Mouse (Mus musculus): ENCODE data around the gene Styk1. TPM values are rescaled to one million over a fixed set of nuclear protein-coding genes. Genes with fewer than 3 reads are reported as not detected.
A peak's percentile ranks its signal among the peaks of the same experiment; 100 is the strongest.

Gene Styk1
- total RNA-seq, 2 experiments from 2014 or later, result 0.14 to 0.25 TPM

- intact Hi-C loops (cut with DNase I), result no loop called here
- no peak for DNase-seq (ENCODE audit: low spot score in 2 of 2)
These were observed 19.8 kb upstream of the Styk1 start for GRCm38 (mm10) chr6:131373160-131373559.

GRCm38 (mm10) chr6:131370767-131371166 lies 17.4 kb upstream of the Styk1 start:
- intact Hi-C loops (cut with DNase I), result no loop called here
- no peak for DNase-seq (ENCODE audit: low spot score in 2 of 2)

DNA sequence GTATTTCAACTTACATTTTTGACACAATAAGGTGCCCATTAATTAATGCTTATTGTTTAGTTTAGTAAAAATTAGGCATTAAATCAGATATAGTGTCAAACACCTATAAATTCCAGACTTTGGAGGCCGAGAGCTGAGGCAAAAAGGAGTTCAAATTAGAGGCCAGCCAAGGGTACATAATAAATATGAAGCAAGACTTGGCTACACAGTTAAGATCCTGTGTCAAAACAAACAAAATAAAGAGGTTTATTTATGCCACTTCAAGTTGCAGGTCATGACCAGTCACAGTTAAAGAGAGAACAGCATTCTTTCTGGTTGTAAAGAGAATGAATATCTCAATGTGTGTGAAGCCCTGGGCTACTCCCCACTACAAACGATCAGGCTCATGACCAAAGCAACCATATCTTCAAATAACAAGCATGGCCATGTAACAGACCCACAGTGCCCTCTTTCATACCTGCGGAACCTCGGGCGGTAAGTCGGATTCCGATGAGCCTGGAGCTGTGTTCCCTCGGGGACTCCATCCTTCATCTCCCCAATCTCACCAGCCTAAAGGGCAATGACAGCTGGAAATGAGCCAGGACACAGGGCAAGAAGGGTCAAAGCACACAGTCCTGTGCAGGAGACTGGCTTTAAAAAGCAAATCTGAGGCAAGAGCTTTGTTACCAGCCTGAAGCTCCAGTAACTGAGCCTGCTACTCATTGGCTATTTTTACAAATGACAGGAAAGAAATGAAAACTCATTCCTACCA lies 16.6 kb upstream of the Styk1 start:
- intact Hi-C loops (cut with DNase I), result loop anchor here (5.0 kb wide), 1 partner anchor 78 kb away; the partner anchor contains the start of gene Magohb

DNA sequence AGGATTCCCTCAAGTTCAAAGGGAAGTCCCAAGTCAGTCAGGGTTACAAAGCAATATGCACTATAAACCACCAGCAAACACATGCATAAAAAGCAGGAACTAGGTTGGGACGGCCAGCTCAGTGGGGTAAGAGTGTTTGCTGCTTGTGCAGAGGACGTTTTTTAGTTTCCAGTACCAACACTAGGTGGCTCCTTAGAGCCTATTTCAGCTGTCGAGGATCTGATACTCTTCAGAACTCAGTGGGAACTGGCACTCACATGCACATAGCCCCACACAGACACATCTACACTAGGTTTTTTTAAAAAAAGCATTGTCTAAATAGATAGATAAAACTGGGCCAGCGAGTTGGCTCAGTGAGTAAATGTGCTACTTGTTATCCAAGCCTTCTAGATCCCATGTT lies 13.7 kb upstream of the Styk1 start:
- intact Hi-C loops (cut with DNase I), result loop anchor here (1.0 to 5.0 kb wide), 2 partner anchors 54 to 75 kb away; partner anchors contain the start of gene Magohb
- DNase-seq (ENCODE audit: low spot score in 2 of 2), result peak; percentile 45 to 71

More for the DNA sequence above, 16.6 kb upstream of the Styk1 start:
- DNase-seq (ENCODE audit: low spot score in 2 of 2), result no peak

- intact Hi-C loops (cut with DNase I), result no loop called here
- DNase-seq (ENCODE audit: low spot score in 2 of 2), result no peak
These were observed 11.0 kb upstream of the Styk1 start for GRCm38 (mm10) chr6:131364353-131364752.

- intact Hi-C loops (cut with DNase I), result no loop called here
- no peak for DNase-seq (ENCODE audit: low spot score in 2 of 2)
These were observed 9.8 kb upstream of the Styk1 start for GRCm38 (mm10) chr6:131362987-131363765.

DNA sequence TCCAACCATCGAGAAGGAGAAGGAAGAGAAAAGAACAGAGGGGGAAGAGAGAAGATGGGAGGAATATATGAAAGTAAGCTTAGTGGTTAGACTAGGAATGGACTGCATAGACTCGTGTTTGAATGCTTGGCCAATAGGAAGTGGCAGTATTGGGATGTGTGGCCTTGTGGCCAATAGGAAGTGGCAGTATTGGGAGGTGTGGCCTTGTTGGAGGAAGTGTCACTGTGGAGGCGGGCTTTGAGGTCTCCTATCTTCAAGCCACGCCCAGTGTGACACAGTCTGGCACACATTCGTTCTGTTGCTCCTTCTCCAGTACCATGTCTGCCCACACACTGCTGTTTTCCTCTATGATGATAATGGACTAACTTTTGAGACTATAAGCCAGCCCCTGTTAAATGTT lies 7.3 kb upstream of the Styk1 start:
- intact Hi-C loops (cut with DNase I), result no loop called here
- no peak for DNase-seq (ENCODE audit: low spot score in 2 of 2)

DNA sequence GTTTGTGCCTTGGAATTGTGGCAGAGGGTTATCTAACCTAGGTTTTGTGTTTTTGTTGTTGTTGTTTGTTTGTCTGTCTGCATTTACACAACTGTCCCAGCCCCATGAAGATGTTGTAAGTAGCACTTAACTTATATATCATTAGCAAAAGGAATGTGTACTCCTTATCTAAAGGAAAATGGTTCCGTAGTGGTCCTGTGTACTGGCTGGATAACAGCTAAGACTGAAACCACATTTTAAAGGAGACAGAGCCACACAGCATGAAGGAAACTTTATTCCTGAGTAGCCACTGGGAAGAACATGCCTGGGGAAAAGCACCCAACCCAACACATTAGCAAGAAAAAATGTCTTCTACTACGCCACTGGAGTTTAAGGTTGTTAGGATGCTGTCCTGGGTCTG lies 6.1 kb upstream of the Styk1 start:
- intact Hi-C loops (cut with DNase I), result loop anchor here (10.0 kb wide), 1 partner anchor 1815 kb away; no protein-coding TSS in a partner anchor
- DNase-seq (ENCODE audit: low spot score in 2 of 2), result no peak

- intact Hi-C loops (cut with DNase I), result loop anchor here (5.0 to 10.0 kb wide), 4 partner anchors 63 to 1810 kb away; partner anchors contain the start of genes Klre1 and Magohb
- no peak for DNase-seq (ENCODE audit: low spot score in 2 of 2)
These were observed 1.5 kb upstream of the Styk1 start for GRCm38 (mm10) chr6:131354913-131355312.

GRCm38 (mm10) chr6:131347026-131347425 lies 6.4 kb downstream of the Styk1 start:
- intact Hi-C loops (cut with DNase I), result no loop called here
- DNase-seq (ENCODE audit: low spot score in 2 of 2), result no peak

- intact Hi-C loops (cut with DNase I), result no loop called here
These were observed 9.1 kb downstream of the Styk1 start for GRCm38 (mm10) chr6:131344346-131344745.

DNA sequence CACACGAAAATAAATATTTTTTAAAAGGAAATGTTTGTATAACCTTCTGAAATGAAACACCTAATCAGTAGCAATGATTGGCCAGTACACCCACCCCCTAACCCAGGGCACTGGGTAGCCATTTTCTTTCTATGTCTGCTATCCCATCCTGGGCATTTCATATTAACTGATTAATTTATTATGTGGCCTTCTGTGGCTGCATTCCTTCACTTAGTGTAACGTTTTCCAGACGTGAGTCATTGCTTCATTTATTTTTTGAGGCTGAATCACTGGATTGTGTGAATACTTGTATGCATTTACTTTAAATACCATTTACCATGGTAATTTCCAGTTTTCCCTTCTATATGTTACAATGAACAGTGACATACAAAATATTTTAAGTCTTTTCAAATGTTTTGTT lies 13.3 kb downstream of the Styk1 start:
- intact Hi-C loops (cut with DNase I), result no loop called here
- no peak for DNase-seq (ENCODE audit: low spot score in 2 of 2)

More at GRCm38 (mm10) chr6:131344346-131344745, 9.1 kb downstream of the Styk1 start:
- DNase-seq (ENCODE audit: low spot score in 2 of 2), result no peak

GRCm38 (mm10) chr6:131339309-131339708 lies 14.1 kb downstream of the Styk1 start:
- intact Hi-C loops (cut with DNase I), result no loop called here
- no peak for DNase-seq (ENCODE audit: low spot score in 2 of 2)

DNA sequence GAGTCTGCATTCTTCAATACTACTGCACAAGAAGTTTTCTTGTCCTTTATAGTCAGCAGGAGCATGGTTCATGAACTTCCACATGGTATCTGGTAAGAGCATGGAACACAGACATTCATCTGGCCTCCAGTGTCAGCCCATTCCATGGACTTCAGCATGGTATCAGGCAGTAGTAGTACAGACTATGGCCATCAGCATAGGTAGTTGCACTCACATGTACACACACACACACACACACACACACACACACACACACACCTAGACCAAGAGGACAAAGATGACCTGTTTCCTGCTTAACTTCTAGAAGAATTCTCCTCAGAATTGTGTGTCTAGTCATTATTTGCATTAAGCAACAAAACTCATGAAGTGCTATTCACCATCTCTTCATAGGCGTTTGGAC lies 14.6 kb downstream of the Styk1 start:
- no peak for DNase-seq (ENCODE audit: low spot score in 2 of 2)
- intact Hi-C loops (cut with DNase I), result no loop called here

GRCm38 (mm10) chr6:131327076-131327475 lies 26.3 kb downstream of the Styk1 start:
- DNase-seq (ENCODE audit: low spot score in 2 of 2), result no peak
- intact Hi-C loops (cut with DNase I), result no loop called here

- intact Hi-C loops (cut with DNase I), result no loop called here
- no peak for DNase-seq (ENCODE audit: low spot score in 2 of 2)
These were observed 31.4 kb downstream of the Styk1 start for GRCm38 (mm10) chr6:131321854-131322639.

GRCm38 (mm10) chr6:131316155-131317101 lies 37.0 kb downstream of the Styk1 start:
- intact Hi-C loops (cut with DNase I), result no loop called here

GRCm38 (mm10) chr6:131308031-131308430 lies 45.4 kb downstream of the Styk1 start:
- intact Hi-C loops (cut with DNase I), result no loop called here
- no peak for DNase-seq (ENCODE audit: low spot score in 2 of 2)

More at GRCm38 (mm10) chr6:131316155-131317101, 37.0 kb downstream of the Styk1 start:
- no peak for DNase-seq (ENCODE audit: low spot score in 2 of 2)

GRCm38 (mm10) chr6:131304776-131305175 lies 48.6 kb downstream of the Styk1 start:
- intact Hi-C loops (cut with DNase I), result no loop called here
- DNase-seq (ENCODE audit: low spot score in 2 of 2), result no peak

All from left cerebral cortex, postnatal 25 days (tissue).